ENCODE assay signal across 9 mouse cellular contexts in genomic region chr15:56344304-56344932, GRCm38 (mm10).
A peak's percentile ranks its signal among the peaks of the same experiment; 100 is the strongest.
DNase-seq lines count a peak whose midpoint lies in the region; ATAC-seq and TF ChIP-seq lines count a peak whose summit lies in the region.
"Had no signal": no experiment of that assay in that cellular context is flagged by ENCODE, and none has a peak within 500 bp of the region (broad histone marks: within the 10 kb centered on the region; RNA-seq: fewer than 3 reads in every experiment).

No protein-coding gene starts in this region.

- H3K4me3 ChIP-seq in forebrain, embryonic 11.5 days (ENCODE audit: low read depth, low read length) = no peak overlapping the region
- H3K4me3 ChIP-seq in forebrain, embryonic 15.5 days = no peak overlapping the region
- H3K4me3 ChIP-seq in lung, embryonic 14.5 days (ENCODE audit: low read depth, low read length) = no peak overlapping the region
- no peak overlapping the region for H3K4me3 ChIP-seq in hindbrain, postnatal 0 days (ENCODE audit: low read length)
- H3K4me3 ChIP-seq in stomach, postnatal 0 days (ENCODE audit: low read depth, low read length) = no peak overlapping the region
- no peak overlapping the region for H3K4me3 ChIP-seq in lung, adult 2 months (replicated peaks; ENCODE audit: extremely low read depth, low read depth, low read length)

- H3K9me3 ChIP-seq in forebrain, embryonic 11.5 days (ENCODE audit: control insufficient read depth, low read length) = no peaks in the 10 kb centered on the region
- H3K9me3 ChIP-seq in forebrain, embryonic 15.5 days = no peaks in the 10 kb centered on the region
- H3K9me3 ChIP-seq in lung, embryonic 14.5 days (ENCODE audit: low read depth, low read length) = no peaks in the 10 kb centered on the region
- H3K9me3 ChIP-seq in hindbrain, postnatal 0 days (ENCODE audit: low read length) = no peaks in the 10 kb centered on the region
- no peaks in the 10 kb centered on the region for H3K9me3 ChIP-seq in stomach, postnatal 0 days (ENCODE audit: control insufficient read depth, low read length)

- no peak for TF ChIP-seq POLR2A in lung, adult 2 months (IDR thresholded peaks at IDR 0.05; ENCODE audit: borderline replicate concordance, extremely low read depth, low read depth, low read length)

- peak; percentile 56; the same call in 1 of the 2 replicates for ATAC-seq in forebrain, embryonic 11.5 days (replicated peaks; ENCODE audit: low FRiP score)
- ATAC-seq in forebrain, embryonic 15.5 days (replicated peaks) = no peak; the same call in 1 of the 2 replicates
- peak; percentile 62 for ATAC-seq in lung, embryonic 14.5 days (ENCODE audit: insufficient read depth)
- ATAC-seq in hindbrain, postnatal 0 days = peak; percentile 84
- no peak for ATAC-seq in stomach, postnatal 0 days (ENCODE audit: low FRiP score, low TSS enrichment)

- no peaks in the 10 kb centered on the region for H3K36me3 ChIP-seq in forebrain, embryonic 11.5 days (ENCODE audit: control insufficient read depth, insufficient read depth, low read length)
- no peaks in the 10 kb centered on the region for H3K36me3 ChIP-seq in forebrain, embryonic 15.5 days
- no peaks in the 10 kb centered on the region for H3K36me3 ChIP-seq in lung, embryonic 14.5 days (ENCODE audit: insufficient read depth)
- no peaks in the 10 kb centered on the region for H3K36me3 ChIP-seq in hindbrain, postnatal 0 days (ENCODE audit: insufficient read depth, low read length)
- no peaks in the 10 kb centered on the region for H3K36me3 ChIP-seq in stomach, postnatal 0 days (ENCODE audit: control insufficient read depth, insufficient read depth, low read length)

- TF ChIP-seq EP300 in stomach, postnatal 0 days (optimal IDR thresholded peaks at IDR 0.05) = no peak

- 35% methylated on average over 4 of the region's 4 CpGs for WGBS in forebrain, embryonic 11.5 days
- 29% methylated on average over 4 of the region's 4 CpGs for WGBS in forebrain, embryonic 15.5 days
- 50% methylated on average over 4 of the region's 4 CpGs for WGBS in lung, embryonic 14.5 days
- 32% methylated on average over 4 of the region's 4 CpGs for WGBS in hindbrain, postnatal 0 days
- 60% methylated on average over 4 of the region's 4 CpGs for WGBS in stomach, postnatal 0 days
- 57% methylated on average over 4 of the region's 4 CpGs for WGBS in lung, adult 2 months

- no peaks in the 10 kb centered on the region for H3K4me1 ChIP-seq in forebrain, embryonic 11.5 days (replicated peaks; ENCODE audit: control insufficient read depth, insufficient read depth, low read length)
- no peaks in the 10 kb centered on the region for H3K4me1 ChIP-seq in forebrain, embryonic 15.5 days
- no peaks in the 10 kb centered on the region for H3K4me1 ChIP-seq in lung, embryonic 14.5 days (ENCODE audit: insufficient read depth)
- no peaks in the 10 kb centered on the region for H3K4me1 ChIP-seq in hindbrain, postnatal 0 days (ENCODE audit: insufficient read depth, low read length)
- H3K4me1 ChIP-seq in stomach, postnatal 0 days (replicated peaks; ENCODE audit: control insufficient read depth, insufficient read depth) = no peaks in the 10 kb centered on the region
- no peaks in the 10 kb centered on the region for H3K4me1 ChIP-seq in lung, adult 2 months (ENCODE audit: control insufficient read depth, insufficient read depth, low read length)

- DNase-seq in forebrain, embryonic 11.5 days (ENCODE audit: low spot score) = no peak
- peak; percentile 55 for DNase-seq in lung, embryonic 14.5 days
- DNase-seq in lung, postnatal 25 days (ENCODE audit: low spot score) = no peak
- peak; percentile 53 for DNase-seq in hindbrain, postnatal 0 days (ENCODE audit: low spot score)
- no peak for DNase-seq in stomach, postnatal 0 days (ENCODE audit: low spot score)
- no peak for DNase-seq in cerebellum, postnatal 4 days (ENCODE audit: low spot score in 2 of 2)
- DNase-seq in lung, adult 2 months = no peak
- DNase-seq: lung, postnatal 36 days had no signal

- peak; percentile 60 for TF ChIP-seq CTCF in lung, embryonic 14.5 days (IDR thresholded peaks at IDR 0.05; ENCODE audit: low read depth)
- peak; percentile 65 for TF ChIP-seq CTCF in hindbrain, postnatal 0 days (IDR thresholded peaks at IDR 0.05; ENCODE audit: low read depth)
- TF ChIP-seq CTCF in stomach, postnatal 0 days (IDR thresholded peaks at IDR 0.05; ENCODE audit: low read depth) = peak; percentile 69
- TF ChIP-seq CTCF in lung, adult 2 months (IDR thresholded peaks at IDR 0.05; ENCODE audit: insufficient read depth, low read length) = no peak

- H3K9ac ChIP-seq in forebrain, embryonic 11.5 days (ENCODE audit: low read length) = no peak overlapping the region
- no peak overlapping the region for H3K9ac ChIP-seq in forebrain, embryonic 15.5 days (replicated peaks)
- no peak overlapping the region for H3K9ac ChIP-seq in lung, embryonic 14.5 days
- H3K9ac ChIP-seq in hindbrain, postnatal 0 days (replicated peaks; ENCODE audit: low read length) = no peak overlapping the region
- no peak overlapping the region for H3K9ac ChIP-seq in stomach, postnatal 0 days (ENCODE audit: low read length)

- H3K4me2 ChIP-seq in forebrain, embryonic 11.5 days (ENCODE audit: low read depth, low read length, severe bottlenecking) = no peak overlapping the region
- no peak overlapping the region for H3K4me2 ChIP-seq in forebrain, embryonic 15.5 days (replicated peaks)
- no peak overlapping the region for H3K4me2 ChIP-seq in lung, embryonic 14.5 days
- no peak overlapping the region for H3K4me2 ChIP-seq in hindbrain, postnatal 0 days (ENCODE audit: low read depth, low read length)
- no peak overlapping the region for H3K4me2 ChIP-seq in stomach, postnatal 0 days (replicated peaks; ENCODE audit: low read depth)

- H3K27ac ChIP-seq in forebrain, embryonic 11.5 days (ENCODE audit: low read depth, low read length) = no peak overlapping the region
- H3K27ac ChIP-seq in forebrain, embryonic 15.5 days (replicated peaks) = no peak overlapping the region
- H3K27ac ChIP-seq in lung, embryonic 14.5 days (ENCODE audit: low read depth) = no peak overlapping the region
- no peak overlapping the region for H3K27ac ChIP-seq in hindbrain, postnatal 0 days
- H3K27ac ChIP-seq in stomach, postnatal 0 days (replicated peaks) = no peak overlapping the region

- no peaks in the 10 kb centered on the region for H3K27me3 ChIP-seq in forebrain, embryonic 11.5 days (ENCODE audit: control insufficient read depth, insufficient read depth, low read length)
- no peaks in the 10 kb centered on the region for H3K27me3 ChIP-seq in forebrain, embryonic 15.5 days
- H3K27me3 ChIP-seq in lung, embryonic 14.5 days (ENCODE audit: insufficient read depth, low read length) = no peaks in the 10 kb centered on the region
- no peaks in the 10 kb centered on the region for H3K27me3 ChIP-seq in hindbrain, postnatal 0 days (ENCODE audit: insufficient read depth, low read length)
- H3K27me3 ChIP-seq in stomach, postnatal 0 days (ENCODE audit: control insufficient read depth, insufficient read depth, low read length) = no peaks in the 10 kb centered on the region

Comparison
In these comparisons a context has a peak if more than half of its experiments do, and no peak if none do; other contexts are left out.
1. ATAC-seq: peak in forebrain, embryonic 11.5 days (single experiment), lung, embryonic 14.5 days (single experiment) and hindbrain, postnatal 0 days (single experiment); none in forebrain, embryonic 15.5 days (single experiment) and stomach, postnatal 0 days (single experiment).
2. DNase-seq: peak in lung, embryonic 14.5 days (single experiment) and hindbrain, postnatal 0 days (single experiment); none in forebrain, embryonic 11.5 days (single experiment), lung, postnatal 25 days (single experiment), stomach, postnatal 0 days (single experiment), cerebellum, postnatal 4 days (0 of 2) and lung, adult 2 months (single experiment).